Mouse (Mus musculus) left cerebral cortex, postnatal 4 days (tissue): ENCODE measurements around the gene Ctr9. TPM values are rescaled to one million over a fixed set of nuclear protein-coding genes. Genes with fewer than 3 reads are reported as not detected.

Experiments
- DNase-seq: peaks from one replicate; pipeline ENCODE4 v3.0.0-alpha.2; 2022
- intact Hi-C: fragments of 180-260 bp; cut with DNase I; formaldehyde crosslinking; loops from one replicate; pipeline ENCODE4 v1.15.1; 2025
- total RNA-seq, 2 experiments: library from RNA; stranded (reverse); gene quantifications; 2 replicates each; pipeline ENCODE4 v1.2.3; 2021

Gene Ctr9
- total RNA-seq, 2 experiments from 2014 or later: 66.0 to 70.1 TPM

GRCm38 (mm10) chr7:111083733-111084120 is 55.0 kb downstream of the Ctr9 start:
- no peak for DNase-seq
- intact Hi-C loops: loop anchor here (5.0 to 10.0 kb wide), 2 partner anchors 39 to 91 kb away; no protein-coding TSS in a partner anchor

- intact Hi-C loops: loop anchor here (5.0 to 10.0 kb wide), 2 partner anchors 38 to 90 kb away; no protein-coding TSS in a partner anchor
- no peak for DNase-seq
Observed at GRCm38 (mm10) chr7:111084443-111084842, 55.7 kb downstream of the Ctr9 start.

GRCm38 (mm10) chr7:111085153-111085552 is 56.4 kb downstream of the Ctr9 start:
- no peak for DNase-seq
- intact Hi-C loops: loop anchor here (10.0 kb wide), 1 partner anchor 90 kb away; no protein-coding TSS in a partner anchor

- no peak for DNase-seq
- intact Hi-C loops: no loop called here
Observed at GRCm38 (mm10) chr7:111095169-111095568, 66.4 kb downstream of the Ctr9 start.

GRCm38 (mm10) chr7:111098196-111098595 is 69.4 kb downstream of the Ctr9 start:
- intact Hi-C loops: no loop called here

More at GRCm38 (mm10) chr7:111098196-111098595, 69.4 kb downstream of the Ctr9 start:
- DNase-seq: no peak

Other genes starting within 250 kb of the Ctr9 start
- gene Rnf141, start 184.5 kb upstream of the Ctr9 start, total RNA-seq: 10 to 100 TPM; 85.2 to 93.9 TPM
- gene Lyve1, start 165.7 kb upstream of the Ctr9 start, total RNA-seq: 1 to 10 TPM; 4.0 to 5.1 TPM
- 1 to 10 TPM; 1.5 TPM for gene Mrvi1, start 46.5 kb upstream of the Ctr9 start, total RNA-seq
- gene Eif4g2, start 54.1 kb downstream of the Ctr9 start, total RNA-seq: 1,000 to 10,000 TPM; 1,288 to 1,328 TPM